Mouse (Mus musculus): ENCODE measurements around the gene Slc45a1. TPM values are rescaled to one million over a fixed set of nuclear protein-coding genes. Genes with fewer than 3 reads are reported as not detected.

The Slc45a1 gene
- total RNA-seq, 2 experiments from 2014 or later: not detected

GRCm38 (mm10) chr4:150663192-150663591 lies 11.2 kb upstream of the Slc45a1 start:
- intact Hi-C loops (cut with DNase I; ENCODE audit: low total_unique reads): loop anchor here (5.0 kb wide), 1 partner anchor 189 kb away; the partner anchor contains the start of gene Errfi1
- no peak for DNase-seq

- intact Hi-C loops (cut with DNase I; ENCODE audit: low total_unique reads): loop anchor here (5.0 kb wide), 1 partner anchor 190 kb away; the partner anchor contains the start of gene Errfi1
- DNase-seq: no peak
Observed at GRCm38 (mm10) chr4:150661886-150662285, 9.9 kb upstream of the Slc45a1 start.

GRCm38 (mm10) chr4:150659926-150660610 lies 8.1 kb upstream of the Slc45a1 start:
- no peak for DNase-seq
- intact Hi-C loops (cut with DNase I; ENCODE audit: low total_unique reads): loop anchor here (5.0 kb wide), 1 partner anchor 192 kb away; the partner anchor contains the start of gene Errfi1

GRCm38 (mm10) chr4:150656504-150656903 lies 4.5 kb upstream of the Slc45a1 start:
- no peak for DNase-seq
- intact Hi-C loops (cut with DNase I; ENCODE audit: low total_unique reads): loop anchor here (2.0 kb wide), 1 partner anchor 242 kb away; no protein-coding TSS in a partner anchor

GRCm38 (mm10) chr4:150655989-150656388 lies 4.0 kb upstream of the Slc45a1 start:
- peak; percentile 84 for DNase-seq
- intact Hi-C loops (cut with DNase I; ENCODE audit: low total_unique reads): loop anchor here (2.0 kb wide), 1 partner anchor 243 kb away; no protein-coding TSS in a partner anchor

- DNase-seq: no peak
- intact Hi-C loops (cut with DNase I; ENCODE audit: low total_unique reads): loop anchor here (5.0 kb wide), 1 partner anchor 314 kb away; no protein-coding TSS in a partner anchor
Observed at GRCm38 (mm10) chr4:150653072-150653599, 1.2 kb upstream of the Slc45a1 start.

- intact Hi-C loops (cut with DNase I; ENCODE audit: low total_unique reads): no loop called here
Observed at GRCm38 (mm10) chr4:150649327-150649726, 2.6 kb downstream of the Slc45a1 start.

GRCm38 (mm10) chr4:150644299-150644698 lies 7.7 kb downstream of the Slc45a1 start:
- intact Hi-C loops (cut with DNase I; ENCODE audit: low total_unique reads): no loop called here
- DNase-seq: no peak

More at GRCm38 (mm10) chr4:150649327-150649726, 2.6 kb downstream of the Slc45a1 start:
- DNase-seq: no peak

- intact Hi-C loops (cut with DNase I; ENCODE audit: low total_unique reads): no loop called here
- DNase-seq: no peak
Observed at GRCm38 (mm10) chr4:150636635-150637034, 15.3 kb downstream of the Slc45a1 start.

GRCm38 (mm10) chr4:150635568-150635967 lies 16.4 kb downstream of the Slc45a1 start:
- intact Hi-C loops (cut with DNase I; ENCODE audit: low total_unique reads): no loop called here
- DNase-seq: no peak

- intact Hi-C loops (cut with DNase I; ENCODE audit: low total_unique reads): loop anchor here (10.0 kb wide), 1 partner anchor 284 kb away; no protein-coding TSS in a partner anchor
- no peak for DNase-seq
Observed at GRCm38 (mm10) chr4:150629266-150629665, 22.7 kb downstream of the Slc45a1 start.

- intact Hi-C loops (cut with DNase I; ENCODE audit: low total_unique reads): loop anchor here (10.0 kb wide), 1 partner anchor 281 kb away; no protein-coding TSS in a partner anchor
- peak; percentile 54 for DNase-seq
Observed at GRCm38 (mm10) chr4:150625951-150626732, 25.8 kb downstream of the Slc45a1 start.

- intact Hi-C loops (cut with DNase I; ENCODE audit: low total_unique reads): loop anchor here (10.0 kb wide), 1 partner anchor 281 kb away; no protein-coding TSS in a partner anchor
- DNase-seq: peak; percentile 69
Observed at GRCm38 (mm10) chr4:150625425-150625824, 26.5 kb downstream of the Slc45a1 start.

GRCm38 (mm10) chr4:150624933-150625332 lies 27.0 kb downstream of the Slc45a1 start:
- intact Hi-C loops (cut with DNase I; ENCODE audit: low total_unique reads): loop anchor here (10.0 kb wide), 1 partner anchor 280 kb away; no protein-coding TSS in a partner anchor

GRCm38 (mm10) chr4:150624214-150624823 lies 27.7 kb downstream of the Slc45a1 start:
- intact Hi-C loops (cut with DNase I; ENCODE audit: low total_unique reads): loop anchor here (10.0 kb wide), 1 partner anchor 280 kb away; no protein-coding TSS in a partner anchor
- no peak for DNase-seq

More at GRCm38 (mm10) chr4:150624933-150625332, 27.0 kb downstream of the Slc45a1 start:
- no peak for DNase-seq

GRCm38 (mm10) chr4:150622641-150623040 lies 29.3 kb downstream of the Slc45a1 start:
- intact Hi-C loops (cut with DNase I; ENCODE audit: low total_unique reads): loop anchor here (10.0 kb wide), 1 partner anchor 278 kb away; no protein-coding TSS in a partner anchor
- no peak for DNase-seq

- intact Hi-C loops (cut with DNase I; ENCODE audit: low total_unique reads): no loop called here
- no peak for DNase-seq
Observed at GRCm38 (mm10) chr4:150619011-150619410, 33.0 kb downstream of the Slc45a1 start.

- DNase-seq: no peak
- intact Hi-C loops (cut with DNase I; ENCODE audit: low total_unique reads): no loop called here
Observed at GRCm38 (mm10) chr4:150616841-150617240, 35.1 kb downstream of the Slc45a1 start.

GRCm38 (mm10) chr4:150616029-150616420 lies 35.9 kb downstream of the Slc45a1 start:
- DNase-seq: peak; percentile 64
- intact Hi-C loops (cut with DNase I; ENCODE audit: low total_unique reads): no loop called here
